Mouse (Mus musculus): ENCODE data around the gene Slc26a10. TPM values are rescaled to one million over a fixed set of nuclear protein-coding genes. Genes with fewer than 3 reads are reported as not detected.

The Slc26a10 gene
- polyA plus RNA-seq, 1 experiment from 2014 or later, result 0.52 TPM

DNA sequence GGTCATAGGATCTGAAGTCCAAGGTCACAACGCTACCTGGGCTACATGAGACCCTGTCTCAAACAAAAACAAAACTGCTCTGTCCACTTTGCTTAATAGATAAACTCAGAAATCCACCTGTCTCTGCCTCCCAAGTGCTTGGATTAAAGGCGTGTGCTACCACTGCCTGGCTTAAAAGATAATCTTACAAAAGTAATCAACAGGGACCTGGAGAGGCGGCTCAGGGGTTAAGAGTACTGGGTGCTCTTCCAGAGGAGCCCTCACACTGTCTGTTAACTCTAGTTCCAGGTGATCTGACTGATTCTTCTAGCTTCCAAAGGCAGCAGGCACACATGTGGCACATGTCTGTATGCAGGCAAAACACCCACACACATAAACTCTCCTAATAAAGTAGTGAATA lies 22.7 kb upstream of the Slc26a10 start:
- no peaks in the 10 kb centered on the region for H3K9me3 ChIP-seq (ENCODE audit: control insufficient read depth)
- ATAC-seq, result no peak
- no peaks in the 10 kb centered on the region for H3K4me1 ChIP-seq (replicated peaks; ENCODE audit: control insufficient read depth, insufficient read depth, low read length)
- 86% methylated on average over 3 of the region's 3 CpGs for WGBS
- no peak overlapping the region for H3K4me2 ChIP-seq (replicated peaks; ENCODE audit: low read depth)
- no peak overlapping the region for H3K27ac ChIP-seq (ENCODE audit: low read depth, low read length)
- H3K9ac ChIP-seq (ENCODE audit: low read depth, low read length), result no peak overlapping the region
- peaks cover 73% of the 10 kb centered on the region for H3K36me3 ChIP-seq (ENCODE audit: control insufficient read depth, insufficient read depth)
- TF ChIP-seq CTCF (IDR thresholded peaks at IDR 0.05; ENCODE audit: low read depth), result no peak
- H3K4me3 ChIP-seq (ENCODE audit: low read depth, low read length), result no peak overlapping the region
- no peaks in the 10 kb centered on the region for H3K27me3 ChIP-seq (replicated peaks; ENCODE audit: control insufficient read depth, insufficient read depth, low read length)

DNA sequence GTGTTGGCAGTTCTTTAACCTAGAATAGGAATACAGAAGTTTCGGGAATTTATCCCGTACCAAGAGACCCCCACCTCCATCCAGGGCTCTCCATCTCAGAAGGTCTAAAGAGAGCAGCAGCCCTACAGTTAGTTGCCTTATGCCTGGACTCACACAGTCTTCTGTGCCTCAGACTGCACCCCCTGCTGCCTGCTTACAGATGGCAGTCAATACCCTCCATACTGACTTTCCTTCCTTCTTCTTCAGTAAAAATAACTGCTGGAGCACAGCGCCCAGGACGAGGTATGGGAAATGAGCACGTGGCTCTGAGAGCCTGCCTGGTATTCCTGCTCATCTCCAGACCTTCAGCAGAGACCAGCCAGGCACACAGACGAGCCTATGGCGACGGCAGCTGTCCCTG lies 19.8 kb upstream of the Slc26a10 start:
- TF ChIP-seq CTCF (IDR thresholded peaks at IDR 0.05; ENCODE audit: low read depth), result peak; percentile 45
- ATAC-seq, result no peak
- H3K27me3 ChIP-seq (replicated peaks; ENCODE audit: control insufficient read depth, insufficient read depth, low read length), result no peaks in the 10 kb centered on the region
- H3K4me3 ChIP-seq (ENCODE audit: low read depth, low read length), result no peak overlapping the region
- H3K4me1 ChIP-seq (replicated peaks; ENCODE audit: control insufficient read depth, insufficient read depth, low read length), result no peaks in the 10 kb centered on the region
- H3K4me2 ChIP-seq (replicated peaks; ENCODE audit: low read depth), result no peak overlapping the region
- H3K27ac ChIP-seq (ENCODE audit: low read depth, low read length), result no peak overlapping the region
- peaks cover 70% of the 10 kb centered on the region for H3K36me3 ChIP-seq (ENCODE audit: control insufficient read depth, insufficient read depth)
- 87% methylated on average over 8 of the region's 8 CpGs for WGBS
- H3K9me3 ChIP-seq (ENCODE audit: control insufficient read depth), result no peaks in the 10 kb centered on the region
- no peak overlapping the region for H3K9ac ChIP-seq (ENCODE audit: low read depth, low read length)

DNA sequence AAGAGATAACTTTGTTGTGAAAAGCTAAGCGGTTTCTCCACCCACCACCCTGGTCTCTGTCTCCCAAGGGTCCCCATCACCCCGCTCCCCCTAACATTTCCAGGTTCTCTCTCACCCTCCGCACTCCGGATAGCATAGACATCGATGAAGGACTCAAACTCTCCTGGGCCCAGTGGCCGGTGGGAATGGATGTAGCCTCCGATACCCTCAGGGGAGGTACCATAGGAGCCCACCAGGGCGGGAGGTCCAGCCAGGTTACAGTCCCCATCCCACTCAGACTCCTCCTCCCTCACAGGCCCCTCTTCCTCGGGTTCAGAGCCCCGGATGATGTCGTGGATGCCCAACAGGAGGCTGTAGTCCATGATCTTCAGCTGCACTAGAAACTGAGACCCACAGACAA lies 19.0 kb upstream of the Slc26a10 start:
- WGBS, result 89% methylated on average over 11 of the region's 11 CpGs
- Histone ChIP-seq H3K27ac (ENCODE audit: low read depth, low read length) (no peak overlapping the region), H3K4me3 (ENCODE audit: low read depth, low read length) (no peak overlapping the region), H3K9ac (ENCODE audit: low read depth, low read length) (no peak overlapping the region), H3K36me3 (ENCODE audit: control insufficient read depth, insufficient read depth) (peaks cover 62% of the 10 kb centered on the region), H3K9me3 (ENCODE audit: control insufficient read depth) (no peaks in the 10 kb centered on the region), H3K4me2 (replicated peaks; ENCODE audit: low read depth) (no peak overlapping the region), H3K4me1 (replicated peaks; ENCODE audit: control insufficient read depth, insufficient read depth, low read length) (0 out of 2 replicates have a peak, but pooled peaks cover 5% of the 10 kb centered on the region), H3K27me3 (replicated peaks; ENCODE audit: control insufficient read depth, insufficient read depth, low read length) (no peaks in the 10 kb centered on the region)
- ATAC-seq, result no peak
- TF ChIP-seq CTCF (IDR thresholded peaks at IDR 0.05; ENCODE audit: low read depth), result no peak

DNA sequence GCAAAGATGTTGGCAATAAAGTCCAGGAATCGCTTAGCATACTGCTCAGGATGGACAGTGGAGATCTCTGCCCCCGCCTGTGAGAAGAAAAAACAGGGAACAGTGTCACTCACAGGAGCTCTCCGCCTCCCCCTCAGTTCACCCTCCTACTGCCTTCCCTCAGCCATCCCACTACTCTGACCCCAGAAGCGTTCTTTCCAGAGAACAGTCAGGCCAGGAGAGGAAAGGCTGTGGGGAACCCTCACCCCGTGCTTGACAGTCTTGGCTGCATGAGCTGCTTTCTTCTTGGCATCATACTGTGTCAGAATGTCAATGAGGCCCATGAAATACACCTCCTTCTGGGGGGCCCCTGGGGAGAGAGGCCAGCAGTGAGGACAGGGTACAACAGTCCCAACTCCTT lies 18.6 kb upstream of the Slc26a10 start:
- 72% methylated on average over 5 of the region's 5 CpGs for WGBS
- Histone ChIP-seq H3K27ac (ENCODE audit: low read depth, low read length) (no peak overlapping the region), H3K27me3 (replicated peaks; ENCODE audit: control insufficient read depth, insufficient read depth, low read length) (no peaks in the 10 kb centered on the region), H3K36me3 (ENCODE audit: control insufficient read depth, insufficient read depth) (peaks cover 58% of the 10 kb centered on the region), H3K9me3 (ENCODE audit: control insufficient read depth) (no peaks in the 10 kb centered on the region), H3K4me3 (ENCODE audit: low read depth, low read length) (no peak overlapping the region), H3K9ac (ENCODE audit: low read depth, low read length) (no peak overlapping the region), H3K4me1 (replicated peaks; ENCODE audit: control insufficient read depth, insufficient read depth, low read length) (0 out of 2 replicates have a peak, but pooled peaks cover 5% of the 10 kb centered on the region), H3K4me2 (replicated peaks; ENCODE audit: low read depth) (no peak overlapping the region)
- no peak for ATAC-seq
- TF ChIP-seq CTCF (IDR thresholded peaks at IDR 0.05; ENCODE audit: low read depth), result no peak

DNA sequence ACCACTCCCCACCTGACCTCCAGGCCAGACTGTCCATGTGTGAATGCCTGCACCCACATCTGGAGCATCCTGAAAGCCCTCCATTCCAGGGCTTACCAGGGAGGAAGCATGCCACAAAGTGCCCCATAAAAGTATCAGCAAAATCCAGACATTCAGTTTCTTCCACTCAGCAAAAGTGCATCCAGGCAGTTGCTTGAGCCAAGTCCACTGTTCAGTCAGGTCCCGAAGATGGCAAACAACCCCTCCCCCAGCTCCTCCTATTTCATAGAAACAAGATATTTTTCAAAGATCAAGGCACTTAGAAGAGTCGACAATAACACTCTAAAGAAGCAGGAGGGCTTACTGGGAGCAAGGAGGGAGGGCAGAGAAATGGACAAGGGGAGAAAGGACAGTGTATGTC lies 18.0 kb upstream of the Slc26a10 start:
- WGBS, result 46% methylated on average over 2 of the region's 2 CpGs

DNA sequence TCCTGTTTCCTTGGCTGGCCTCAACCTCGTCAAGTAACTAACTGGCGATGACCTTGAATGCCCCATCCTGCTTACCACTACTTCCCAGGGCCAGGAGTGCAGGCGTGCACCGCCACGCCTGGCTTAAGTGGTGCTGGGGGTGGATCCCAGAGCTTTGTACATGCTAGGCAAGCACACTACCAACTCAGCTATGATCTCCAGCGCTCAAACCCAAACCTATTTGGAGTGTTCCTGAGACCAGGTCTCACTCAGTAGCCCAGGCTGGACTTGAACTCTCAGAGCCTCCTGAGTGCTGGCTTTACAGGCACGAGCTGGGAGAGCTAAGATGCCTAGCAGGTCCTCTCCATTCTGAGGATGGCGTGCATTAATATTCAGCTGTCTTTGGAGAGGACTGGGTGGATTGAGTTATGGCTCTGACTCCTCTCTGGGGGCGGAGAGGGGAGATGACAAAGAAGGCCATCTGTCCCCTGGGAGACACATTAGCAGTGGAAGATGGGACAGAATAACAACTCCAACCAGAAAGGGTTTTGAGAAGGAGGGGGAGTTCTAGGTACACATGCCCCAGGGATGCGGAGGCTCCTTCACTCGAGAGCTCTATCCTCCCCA lies 17.2 kb upstream of the Slc26a10 start:
- H3K9me3 ChIP-seq (ENCODE audit: control insufficient read depth), result no peaks in the 10 kb centered on the region
- no peak for ATAC-seq
- peaks cover 51% of the 10 kb centered on the region for H3K36me3 ChIP-seq (ENCODE audit: control insufficient read depth, insufficient read depth)
- 0 out of 2 replicates have a peak, but pooled peaks cover 5% of the 10 kb centered on the region for H3K4me1 ChIP-seq (replicated peaks; ENCODE audit: control insufficient read depth, insufficient read depth, low read length)
- no peak overlapping the region for H3K4me2 ChIP-seq (replicated peaks; ENCODE audit: low read depth)
- no peak overlapping the region for H3K4me3 ChIP-seq (ENCODE audit: low read depth, low read length)
- 75% methylated on average over 11 of the region's 11 CpGs for WGBS
- TF ChIP-seq CTCF (IDR thresholded peaks at IDR 0.05; ENCODE audit: low read depth), result no peak
- no peaks in the 10 kb centered on the region for H3K27me3 ChIP-seq (replicated peaks; ENCODE audit: control insufficient read depth, insufficient read depth, low read length)
- H3K27ac ChIP-seq (ENCODE audit: low read depth, low read length), result no peak overlapping the region
- no peak overlapping the region for H3K9ac ChIP-seq (ENCODE audit: low read depth, low read length)

More for the DNA sequence above, 18.0 kb upstream of the Slc26a10 start:
- no peaks in the 10 kb centered on the region for H3K27me3 ChIP-seq (replicated peaks; ENCODE audit: control insufficient read depth, insufficient read depth, low read length)
- no peak overlapping the region for H3K9ac ChIP-seq (ENCODE audit: low read depth, low read length)
- H3K4me2 ChIP-seq (replicated peaks; ENCODE audit: low read depth), result no peak overlapping the region
- TF ChIP-seq CTCF (IDR thresholded peaks at IDR 0.05; ENCODE audit: low read depth), result no peak
- no peak for ATAC-seq
- no peaks in the 10 kb centered on the region for H3K9me3 ChIP-seq (ENCODE audit: control insufficient read depth)
- H3K4me3 ChIP-seq (ENCODE audit: low read depth, low read length), result no peak overlapping the region
- H3K4me1 ChIP-seq (replicated peaks; ENCODE audit: control insufficient read depth, insufficient read depth, low read length), result 0 out of 2 replicates have a peak, but pooled peaks cover 5% of the 10 kb centered on the region
- no peak overlapping the region for H3K27ac ChIP-seq (ENCODE audit: low read depth, low read length)
- H3K36me3 ChIP-seq (ENCODE audit: control insufficient read depth, insufficient read depth), result peaks cover 53% of the 10 kb centered on the region
